25 mouse cellular contexts compared by ENCODE assay signal in genomic region chr13:4742930-4743329, GRCm38 (mm10).
DNase-seq lines count a peak whose midpoint lies in the region; ATAC-seq and TF ChIP-seq lines count a peak whose summit lies in the region.
"Had no signal": no experiment of that assay in that cellular context is flagged by ENCODE, and none has a peak within 500 bp of the region (broad histone marks: within the 10 kb centered on the region; RNA-seq: fewer than 3 reads in every experiment).

No protein-coding gene starts in this region.

- WGBS in forebrain, postnatal 0 days, result 34% methylated on average over 2 of the region's 2 CpGs
- 66% methylated on average over 2 of the region's 2 CpGs for WGBS in forebrain, embryonic 12.5 days

- H3K4me2 ChIP-seq in forebrain, postnatal 0 days (ENCODE audit: low read depth), result no peak overlapping the region
- H3K4me2 ChIP-seq in forebrain, embryonic 12.5 days, result no peak overlapping the region
- H3K4me2 ChIP-seq: embryonic facial prominence, embryonic 13.5 days; heart, embryonic 11.5 days; liver, embryonic 11.5 days had no signal

- no peaks in the 10 kb centered on the region for H3K4me1 ChIP-seq in forebrain, postnatal 0 days (ENCODE audit: insufficient read depth)
- no peaks in the 10 kb centered on the region for H3K4me1 ChIP-seq in forebrain, embryonic 12.5 days
- H3K4me1 ChIP-seq: embryonic facial prominence, embryonic 13.5 days; midbrain, embryonic 10.5 days had no signal

- no peak; the same call in 1 of the 2 replicates for ATAC-seq in forebrain, postnatal 0 days
- no peak for ATAC-seq in forebrain, embryonic 12.5 days (ENCODE audit: low FRiP score)
- ATAC-seq: forebrain, embryonic 16.5 days; intestine, embryonic 16.5 days; liver, postnatal 0 days; lung, postnatal 0 days had no signal

- TF ChIP-seq CTCF in forebrain, postnatal 0 days (IDR thresholded peaks at IDR 0.05; ENCODE audit: low read depth), result no peak

- H3K9me3 ChIP-seq in forebrain, postnatal 0 days (ENCODE audit: low read length), result no peaks in the 10 kb centered on the region
- no peaks in the 10 kb centered on the region for H3K9me3 ChIP-seq in forebrain, embryonic 12.5 days
- H3K9me3 ChIP-seq: embryonic facial prominence, embryonic 13.5 days; midbrain, embryonic 10.5 days had no signal

- no peak overlapping the region for H3K4me3 ChIP-seq in forebrain, postnatal 0 days (ENCODE audit: low read depth, low read length)
- no peak overlapping the region for H3K4me3 ChIP-seq in forebrain, embryonic 12.5 days (replicated peaks)
- H3K4me3 ChIP-seq: embryonic facial prominence, embryonic 13.5 days; midbrain, embryonic 10.5 days had no signal

- peak; percentile 80 to 86 for DNase-seq in cerebellum, postnatal 10 days
- no peak for DNase-seq in cerebellum, adult 18-20 months
- DNase-seq in forebrain, postnatal 0 days, result peak; percentile 20
- peak; percentile 6 to 17 for DNase-seq in layer of hippocampus, postnatal 10 days (ENCODE audit: low spot score in 2 of 2)
- DNase-seq in layer of hippocampus, adult 9-10 months (ENCODE audit: low spot score), result no peak
- DNase-seq in retina, postnatal 1 day, result peak; percentile 2
- no peak for DNase-seq in retina, embryonic 14.5 days (ENCODE audit: low spot score)
- DNase-seq: adrenal gland, postnatal 14 days; cerebellum, adult 11-12 months; gastrocnemius, postnatal 14 days; heart, adult 11 months; kidney, adult 9 months; kidney, postnatal 14 days; liver, postnatal 0 days; thymus, adult 2 months; thymus, postnatal 4 days had no signal

- no peak overlapping the region for H3K27ac ChIP-seq in forebrain, postnatal 0 days (ENCODE audit: low read depth, low read length)
- no peak overlapping the region for H3K27ac ChIP-seq in forebrain, embryonic 12.5 days
- H3K27ac ChIP-seq: embryonic facial prominence, embryonic 13.5 days; midbrain, embryonic 10.5 days; stomach, postnatal 0 days had no signal

- H3K9ac ChIP-seq in forebrain, postnatal 0 days, result no peak overlapping the region
- no peak overlapping the region for H3K9ac ChIP-seq in forebrain, embryonic 12.5 days
- H3K9ac ChIP-seq: embryonic facial prominence, embryonic 13.5 days; liver, postnatal 0 days had no signal

- H3K27me3 ChIP-seq in forebrain, postnatal 0 days (ENCODE audit: insufficient read depth, low read length), result no peaks in the 10 kb centered on the region
- no peaks in the 10 kb centered on the region for H3K27me3 ChIP-seq in forebrain, embryonic 12.5 days
- H3K27me3 ChIP-seq: embryonic facial prominence, embryonic 13.5 days had no signal

- no peaks in the 10 kb centered on the region for H3K36me3 ChIP-seq in forebrain, postnatal 0 days (ENCODE audit: insufficient read depth)
- H3K36me3 ChIP-seq in forebrain, embryonic 12.5 days (replicated peaks), result no peaks in the 10 kb centered on the region
- H3K36me3 ChIP-seq: embryonic facial prominence, embryonic 13.5 days; midbrain, embryonic 10.5 days had no signal

Comparison
In these comparisons a context has a peak if more than half of its experiments do, and no peak if none do; other contexts are left out.
1. DNase-seq: peak in cerebellum, postnatal 10 days (2 of 2), forebrain, postnatal 0 days (single experiment), layer of hippocampus, postnatal 10 days (2 of 2) and retina, postnatal 1 day (single experiment); none in cerebellum, adult 18-20 months (0 of 2), layer of hippocampus, adult 9-10 months (single experiment) and retina, embryonic 14.5 days (single experiment).